Mouse (Mus musculus) MEL (cell line): Measurements from ENCODE around the gene Lmod1.

Source experiments
- CTCF ChIP-seq, 3 experiments: IDR thresholded peaks in 2 of 3; conservative IDR thresholded peaks in 1 of 3; 2 replicates each; pipeline ENCODE4 v1.5.1; 2011 to 2012; ENCODE audit warnings: low read length in 3 of 3, low read depth in 2 of 3, mild to moderate bottlenecking in 2 of 3, improper control_type of control experiment in 1 of 3, inconsistent platforms in 1 of 3, mixed read lengths in 1 of 3, moderate library complexity in 1 of 3; ENCODE audit not compliant: control insufficient read depth in 1 of 3, insufficient read depth in 1 of 3, poor library complexity in 1 of 3, severe bottlenecking in 1 of 3
- GABPA ChIP-seq: IDR thresholded peaks from 2 replicates; pipeline ENCODE4 v1.6.1; 2012; ENCODE audit warnings: low read depth, mild to moderate bottlenecking, inconsistent platforms, low read length, improper control_type of control experiment, moderate library complexity
- GATA1 ChIP-seq: IDR thresholded peaks from 2 replicates; pipeline ENCODE4 v1.6.1; 2011; ENCODE audit warnings: low read depth, low read length, improper control_type of control experiment
- JUND ChIP-seq: IDR thresholded peaks from 2 replicates; pipeline ENCODE4 v1.6.1; 2011; ENCODE audit warnings: low read depth, mild to moderate bottlenecking, improper control_type of control experiment, low read length
- MAX ChIP-seq: IDR thresholded peaks from 2 replicates; pipeline ENCODE4 v1.6.1; 2011; ENCODE audit warnings: low read length, improper control_type of control experiment
- MAZ ChIP-seq: IDR thresholded peaks from 2 replicates; pipeline ENCODE4 v1.6.1; 2012; ENCODE audit warnings: low read depth, mild to moderate bottlenecking, inconsistent platforms, low read length, improper control_type of control experiment
- POLR2A ChIP-seq, 2 experiments: IDR thresholded peaks; 2 replicates each; pipeline ENCODE4 v1.6.1; 2011 to 2012; ENCODE audit warnings: low read length in 2 of 2, mild to moderate bottlenecking in 2 of 2, control low read depth in 1 of 2, improper control_type of control experiment in 1 of 2, low read depth in 1 of 2, moderate library complexity in 1 of 2; ENCODE audit not compliant: control insufficient read depth in 1 of 2, insufficient read depth in 1 of 2, poor library complexity in 1 of 2
- RAD21 ChIP-seq: IDR thresholded peaks from 2 replicates; pipeline ENCODE4 v1.6.1; 2011; ENCODE audit warnings: mild to moderate bottlenecking, low read depth, low read length, improper control_type of control experiment
- TAL1 ChIP-seq: IDR thresholded peaks from 2 replicates; pipeline ENCODE4 v1.6.1; 2012; ENCODE audit warnings: mild to moderate bottlenecking, inconsistent platforms, low read length, moderate library complexity, mixed read lengths
- TCF12 ChIP-seq: IDR thresholded peaks from 2 replicates; pipeline ENCODE4 v1.6.1; 2014; ENCODE audit warnings: low read depth, mild to moderate bottlenecking, inconsistent platforms, low read length, improper control_type of control experiment, moderate library complexity
- USF1 ChIP-seq: IDR thresholded peaks from 2 replicates; pipeline ENCODE4 v1.6.1; 2014; ENCODE audit warnings: low read depth, mild to moderate bottlenecking, inconsistent platforms, low read length, improper control_type of control experiment, moderate library complexity

GRCm38 (mm10) chr1:135351953-135352352, 27.3 kb downstream of the Lmod1 start:
- TF ChIP-seq TCF12, result no peak
- no peak for TF ChIP-seq USF1
- TF ChIP-seq JUND, result no peak
- TF ChIP-seq POLR2A (IDR thresholded peaks at IDR 0.05; ENCODE audit: control insufficient read depth in 1 of 2, insufficient read depth in 1 of 2, low read depth in 1 of 2, low read length in 2 of 2, poor library complexity in 1 of 2), result no peak
- TF ChIP-seq CTCF (IDR thresholded peaks at IDR 0.05 in 2 of 3, conservative IDR thresholded peaks at IDR 0.05 in 1 of 3; ENCODE audit: control insufficient read depth in 1 of 3, insufficient read depth in 1 of 3, low read depth in 2 of 3, low read length in 3 of 3, poor library complexity in 1 of 3, severe bottlenecking in 1 of 3), result no peak
- TF ChIP-seq TAL1, result no peak
- TF ChIP-seq GATA1, result no peak
- TF ChIP-seq MAZ, result no peak
- TF ChIP-seq MAX, result no peak
- no peak for TF ChIP-seq GABPA
- TF ChIP-seq RAD21, result no peak
